Mouse (Mus musculus): ENCODE measurements around the gene Cc2d1b.

The Cc2d1b gene

GRCm38 (mm10) chr4:108664407-108664806, 44.7 kb downstream of the Cc2d1b start:
- DNase-seq, result no peak

All from cerebellum, adult 9-11 months (tissue).